Mouse (Mus musculus) forebrain, postnatal 0 days (tissue): ENCODE data around the gene Rprml. TPM values are rescaled to one million over a fixed set of nuclear protein-coding genes. Genes with fewer than 3 reads are reported as not detected.

ENCODE experiments used
- ATAC-seq: fragments of 200-750 bp; cut with Nextera tagmentation; 2 replicates; pipeline ENCODE4 v1.8.0; 2017; ENCODE audit warnings: mild to moderate bottlenecking, moderate library complexity
- DNase-seq: peaks from one replicate; pipeline ENCODE4 v3.0.0-alpha.2; 2015
- H3K27ac ChIP-seq: fragments of 300-500 bp; sonication (generic); 2 replicates; pipeline ENCODE4 v1.5.1; 2014; ENCODE audit warnings: low read depth, mild to moderate bottlenecking, antibody characterized with exemption, low read length, moderate library complexity, mixed read lengths
- H3K27me3 ChIP-seq: fragments of 300-500 bp; sonication (generic); 2 replicates; pipeline ENCODE4 v1.6.1; 2014; ENCODE audit warnings: mild to moderate bottlenecking, low read length, mixed read lengths; ENCODE audit not compliant: insufficient read depth
- H3K36me3 ChIP-seq: fragments of 300-500 bp; sonication (generic); 2 replicates; pipeline ENCODE4 v1.6.1; 2014; ENCODE audit warnings: mild to moderate bottlenecking, moderate library complexity; ENCODE audit not compliant: insufficient read depth
- H3K4me1 ChIP-seq: fragments of 300-500 bp; sonication (generic); 2 replicates; pipeline ENCODE4 v1.6.1; 2014; ENCODE audit warnings: antibody characterized with exemption; ENCODE audit not compliant: insufficient read depth
- H3K4me2 ChIP-seq: fragments of 300-500 bp; sonication (generic); 2 replicates; pipeline ENCODE4 v1.6.1; 2014; ENCODE audit warnings: low read depth, mild to moderate bottlenecking, moderate library complexity
- H3K4me3 ChIP-seq: fragments of 300-500 bp; sonication (generic); 2 replicates; pipeline ENCODE4 v1.5.1; 2014; ENCODE audit warnings: low read depth, low read length, mixed read lengths
- H3K9ac ChIP-seq: fragments of 300-500 bp; sonication (generic); 2 replicates; pipeline ENCODE4 v1.6.1; 2014; ENCODE audit warnings: mild to moderate bottlenecking
- H3K9me3 ChIP-seq: fragments of 300-500 bp; sonication (generic); 2 replicates; pipeline ENCODE4 v1.6.1; 2016; ENCODE audit warnings: low read length
- CTCF ChIP-seq: sonication (generic); IDR thresholded peaks from 2 replicates; pipeline ENCODE4 v1.5.1; 2016; ENCODE audit warnings: antibody characterized with exemption, control low read depth, low read depth
- WGBS: fragments of 180-500 bp; shearing (Covaris S2); extraction: QIAGEN DNeasy Blood & Tissue Kit; methylation state at CpG from one replicate; pipeline ENCODE4 v1.1.7; 2014; 5-methylcytosine and 5-hydroxymethylcytosine counted together
- polyA plus RNA-seq: library from polyadenylated mRNA; unstranded; fragments of >200 nt; fragmentation: Nextera tagmentation; extraction: Ambion mirVana; gene quantifications from 2 replicates; pipeline ENCODE4 v1.2.1, GENCODE M21; 2015
- total RNA-seq: library from RNA; depleted of rRNA; stranded (reverse); fragments of >200 nt; gene quantifications from 2 replicates; pipeline ENCODE4 v1.2.3, GENCODE M21; 2014

The Rprml gene
- total and polyA plus RNA-seq, 2 experiments from 2014 or later, result 44.8 to 71.1 TPM

GRCm38 (mm10) chr11:103683667-103684334, 34.4 kb downstream of the Rprml start:
- no peaks in the 10 kb centered on the region for H3K27me3 ChIP-seq
- TF ChIP-seq CTCF, result no peak
- no peak overlapping the region for H3K9ac ChIP-seq
- no peak overlapping the region for H3K27ac ChIP-seq
- DNase-seq, result no peak
- ATAC-seq, result no peak
- H3K36me3 ChIP-seq, result peaks cover 90% of the 10 kb centered on the region
- no peak overlapping the region for H3K4me3 ChIP-seq
- H3K4me2 ChIP-seq, result no peak overlapping the region
- WGBS, result 70% methylated on average over 11 of the region's 11 CpGs
- H3K4me1 ChIP-seq, result no peaks in the 10 kb centered on the region
- no peaks in the 10 kb centered on the region for H3K9me3 ChIP-seq

DNA sequence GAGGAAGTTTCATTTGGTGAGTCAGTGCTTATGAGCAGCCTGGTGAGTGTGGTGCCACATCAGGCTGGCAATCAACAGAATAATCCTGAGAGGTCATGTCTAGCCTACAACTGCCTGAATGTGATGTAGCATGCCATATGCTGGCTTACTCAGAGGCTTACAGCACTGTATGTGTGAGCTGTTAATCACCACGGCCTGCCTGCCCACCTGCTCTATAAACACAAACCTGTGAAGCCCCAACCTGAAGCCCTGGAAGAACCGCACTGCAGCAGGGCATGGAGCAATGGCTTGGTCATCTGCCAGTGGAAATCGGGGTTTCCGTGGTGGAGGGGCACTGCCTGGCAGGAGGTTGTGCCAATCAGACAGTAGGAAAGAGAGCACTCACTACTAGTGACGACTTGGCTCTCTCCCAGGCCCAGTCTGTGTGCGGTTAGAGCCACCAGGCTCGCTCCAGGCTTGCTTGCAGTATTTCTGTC, 35.9 kb downstream of the Rprml start:
- H3K4me2 ChIP-seq, result no peak overlapping the region
- no peaks in the 10 kb centered on the region for H3K27me3 ChIP-seq
- peak; percentile 59 for DNase-seq
- H3K36me3 ChIP-seq, result peaks cover 78% of the 10 kb centered on the region
- no peak overlapping the region for H3K4me3 ChIP-seq
- no peaks in the 10 kb centered on the region for H3K9me3 ChIP-seq
- no peaks in the 10 kb centered on the region for H3K4me1 ChIP-seq
- WGBS, result 62% methylated on average over 7 of the region's 7 CpGs
- TF ChIP-seq CTCF, result no peak
- no peak overlapping the region for H3K27ac ChIP-seq
- H3K9ac ChIP-seq, result no peak overlapping the region
- ATAC-seq, result peak; percentile 80

DNA sequence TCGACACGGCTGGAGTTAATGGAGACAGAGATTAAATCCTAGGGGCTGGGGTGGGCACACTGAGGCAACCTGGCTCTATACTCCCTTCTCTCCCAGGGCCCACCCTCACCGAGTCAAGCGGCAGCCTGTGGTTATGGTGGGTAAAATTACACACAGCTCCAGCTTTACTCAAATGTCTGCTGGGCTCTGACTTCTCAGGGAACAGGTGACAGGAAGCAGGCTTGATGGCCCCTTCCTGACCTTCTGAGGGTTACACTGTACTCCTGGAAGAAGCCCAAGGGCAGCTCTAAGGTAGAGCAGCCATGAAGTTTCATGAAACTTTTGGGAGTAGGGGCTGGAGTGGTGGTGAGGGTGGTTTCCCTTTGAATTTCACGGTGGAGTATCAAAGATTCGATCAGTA, 37.3 kb downstream of the Rprml start:
- TF ChIP-seq CTCF, result no peak
- no peak overlapping the region for H3K4me2 ChIP-seq
- H3K27me3 ChIP-seq, result no peaks in the 10 kb centered on the region
- H3K27ac ChIP-seq, result no peak overlapping the region
- peaks cover 64% of the 10 kb centered on the region for H3K36me3 ChIP-seq
- no peaks in the 10 kb centered on the region for H3K9me3 ChIP-seq
- no peak overlapping the region for H3K4me3 ChIP-seq
- ATAC-seq, result no peak
- DNase-seq, result no peak
- WGBS, result 91% methylated on average over 6 of the region's 6 CpGs
- H3K9ac ChIP-seq, result no peak overlapping the region
- no peaks in the 10 kb centered on the region for H3K4me1 ChIP-seq

GRCm38 (mm10) chr11:103688271-103688979, 39.1 kb downstream of the Rprml start:
- H3K9me3 ChIP-seq, result no peaks in the 10 kb centered on the region
- 52% methylated on average over 6 of the region's 6 CpGs for WGBS
- no peak for TF ChIP-seq CTCF
- H3K27me3 ChIP-seq, result no peaks in the 10 kb centered on the region
- ATAC-seq (no peak), DNase-seq (no peak)
- H3K4me2 ChIP-seq, result no peak overlapping the region
- no peak overlapping the region for H3K4me3 ChIP-seq
- no peak overlapping the region for H3K9ac ChIP-seq
- H3K27ac ChIP-seq, result no peak overlapping the region
- no peaks in the 10 kb centered on the region for H3K4me1 ChIP-seq
- peaks cover 47% of the 10 kb centered on the region for H3K36me3 ChIP-seq

- H3K27ac ChIP-seq, result no peak overlapping the region
- no peaks in the 10 kb centered on the region for H3K27me3 ChIP-seq
- H3K4me1 ChIP-seq, result no peaks in the 10 kb centered on the region
- no peak overlapping the region for H3K4me2 ChIP-seq
- no peak overlapping the region for H3K9ac ChIP-seq
- 17% methylated on average over 3 of the region's 3 CpGs for WGBS
- DNase-seq, result no peak
- ATAC-seq, result no peak
- H3K4me3 ChIP-seq, result no peak overlapping the region
- H3K9me3 ChIP-seq, result no peaks in the 10 kb centered on the region
- peaks cover 42% of the 10 kb centered on the region for H3K36me3 ChIP-seq
- no peak for TF ChIP-seq CTCF
These were observed 39.6 kb downstream of the Rprml start for GRCm38 (mm10) chr11:103688980-103689378.

- Histone ChIP-seq H3K27ac (no peak overlapping the region), H3K36me3 (peaks cover 21% of the 10 kb centered on the region), H3K4me3 (no peak overlapping the region), H3K27me3 (no peaks in the 10 kb centered on the region), H3K9ac (no peak overlapping the region), H3K4me2 (no peak overlapping the region), H3K9me3 (no peaks in the 10 kb centered on the region), H3K4me1 (no peaks in the 10 kb centered on the region)
- ATAC-seq (no peak), DNase-seq (no peak)
- WGBS, result 98% methylated on average over 1 of the region's 1 CpGs
- no peak for TF ChIP-seq CTCF
These were observed 41.7 kb downstream of the Rprml start for GRCm38 (mm10) chr11:103691036-103691435.

- DNase-seq (no peak), ATAC-seq (no peak)
- Histone ChIP-seq H3K4me1 (peaks cover 5% of the 10 kb centered on the region; the same call in 1 of the 2 replicates), H3K9me3 (no peaks in the 10 kb centered on the region), H3K4me3 (no peak overlapping the region), H3K4me2 (no peak overlapping the region), H3K36me3 (peaks cover 3% of the 10 kb centered on the region; the same call in 1 of the 2 replicates), H3K27me3 (no peaks in the 10 kb centered on the region), H3K27ac (no peak overlapping the region), H3K9ac (no peak overlapping the region)
- WGBS, result 44% methylated on average over 1 of the region's 1 CpGs
- no peak for TF ChIP-seq CTCF
These were observed 43.9 kb downstream of the Rprml start for GRCm38 (mm10) chr11:103693241-103693640.
